Comparison of ENCODE assay signal across 9 mouse cellular contexts in genomic region chr10:119065974-119066373, GRCm38 (mm10).
DNase-seq lines count a peak whose midpoint lies in the region; ATAC-seq lines count a peak whose summit lies in the region.
"Had no signal": no experiment of that assay in that cellular context is flagged by ENCODE, and none has a peak within 500 bp of the region (broad histone marks: within the 10 kb centered on the region; RNA-seq: fewer than 3 reads in every experiment).

No protein-coding gene starts in this region.

- H3K4me1 ChIP-seq in intestine, embryonic 14.5 days (replicated peaks; ENCODE audit: control insufficient read depth, insufficient read depth, low read length): peaks cover 7% of the 10 kb centered on the region
- peaks cover 3% of the 10 kb centered on the region for H3K4me1 ChIP-seq in intestine, embryonic 16.5 days (ENCODE audit: control insufficient read depth, insufficient read depth, low read length)

- no peak overlapping the region for H3K4me3 ChIP-seq in intestine, embryonic 14.5 days (ENCODE audit: low read depth, low read length)
- no peak overlapping the region for H3K4me3 ChIP-seq in intestine, embryonic 16.5 days (ENCODE audit: low read length)
- H3K4me3 ChIP-seq: embryonic facial prominence, embryonic 12.5 days had no signal

- H3K9ac ChIP-seq in intestine, embryonic 14.5 days (ENCODE audit: low read length): no peak overlapping the region
- no peak overlapping the region for H3K9ac ChIP-seq in intestine, embryonic 16.5 days (ENCODE audit: low read depth, low read length)
- H3K9ac ChIP-seq: embryonic facial prominence, embryonic 12.5 days had no signal

- H3K27ac ChIP-seq in intestine, embryonic 14.5 days (ENCODE audit: low read depth): no peak overlapping the region
- no peak overlapping the region for H3K27ac ChIP-seq in intestine, embryonic 16.5 days (ENCODE audit: low read length)

- DNase-seq in intestine, embryonic 14.5 days (ENCODE audit: low spot score): peak; percentile 83
- DNase-seq in adrenal gland, adult 2 months: peak; percentile 56
- DNase-seq in fibroblast of lung, adult 2 months (ENCODE audit: low read depth): peak; percentile 49
- DNase-seq in heart, postnatal 4 days: peak; percentile 85
- DNase-seq in liver: peak; percentile 81
- peak; percentile 71 for DNase-seq in neural tube, embryonic 10.5 days (ENCODE audit: extremely low spot score, low spot score)
- peak; percentile 21 to 24 for DNase-seq in thymus, adult 18-20 months

- H3K9me3 ChIP-seq in intestine, embryonic 14.5 days (ENCODE audit: control insufficient read depth, low read length): no peaks in the 10 kb centered on the region
- no peaks in the 10 kb centered on the region for H3K9me3 ChIP-seq in intestine, embryonic 16.5 days (ENCODE audit: control insufficient read depth, low read length)
- H3K9me3 ChIP-seq: embryonic facial prominence, embryonic 12.5 days had no signal

- ATAC-seq in intestine, embryonic 14.5 days (replicated peaks; ENCODE audit: low FRiP score, low TSS enrichment, low read depth): no peak
- ATAC-seq in intestine, embryonic 16.5 days: no peak

- WGBS in intestine, embryonic 14.5 days: 31% methylated on average over 8 of the region's 8 CpGs
- WGBS in intestine, embryonic 16.5 days: 25% methylated on average over 8 of the region's 8 CpGs

- no peak overlapping the region for H3K4me2 ChIP-seq in intestine, embryonic 14.5 days (ENCODE audit: low read length)
- H3K4me2 ChIP-seq in intestine, embryonic 16.5 days (ENCODE audit: low read depth, low read length): no peak overlapping the region
- H3K4me2 ChIP-seq: embryonic facial prominence, embryonic 12.5 days had no signal

- H3K36me3 ChIP-seq in intestine, embryonic 14.5 days (ENCODE audit: control insufficient read depth, insufficient read depth, low read length): no peaks in the 10 kb centered on the region
- H3K36me3 ChIP-seq in intestine, embryonic 16.5 days (ENCODE audit: control insufficient read depth, insufficient read depth, low read length): no peaks in the 10 kb centered on the region
- H3K36me3 ChIP-seq: embryonic facial prominence, embryonic 12.5 days had no signal

- H3K27me3 ChIP-seq in intestine, embryonic 14.5 days (replicated peaks; ENCODE audit: control insufficient read depth, insufficient read depth, low read length): no peaks in the 10 kb centered on the region
- H3K27me3 ChIP-seq in intestine, embryonic 16.5 days (replicated peaks; ENCODE audit: control insufficient read depth, insufficient read depth, low read length): no peaks in the 10 kb centered on the region
- H3K27me3 ChIP-seq: embryonic facial prominence, embryonic 12.5 days had no signal

Comparison
In these comparisons a context has a peak if more than half of its experiments do, and no peak if none do; other contexts are left out.
1. DNase-seq: peak in every context shown above with its lines; median percentile 85 in heart, postnatal 4 days; 83 in intestine, embryonic 14.5 days; 81 in liver; 71 in neural tube, embryonic 10.5 days; 56 in adrenal gland, adult 2 months; 49 in fibroblast of lung, adult 2 months; 22 in thymus, adult 18-20 months.